Mouse (Mus musculus) forebrain, embryonic 13.5 days (tissue): ENCODE measurements around the gene Slc25a39. TPM values are rescaled to one million over a fixed set of nuclear protein-coding genes. Genes with fewer than 3 reads are reported as not detected.

Source experiments
- ATAC-seq: fragments of 200-750 bp; cut with Nextera tagmentation; 2 replicates; pipeline ENCODE4 v1.8.0; 2017
- H3K27ac ChIP-seq: fragments of 300-500 bp; sonication (generic); 2 replicates; pipeline ENCODE4 v1.5.1; 2015; ENCODE audit warnings: inconsistent platforms, mild to moderate bottlenecking, moderate library complexity
- H3K27me3 ChIP-seq: fragments of 300-500 bp; sonication (generic); 2 replicates; pipeline ENCODE4 v1.6.1; 2015; ENCODE audit warnings: mild to moderate bottlenecking, inconsistent platforms
- H3K36me3 ChIP-seq: fragments of 300-500 bp; sonication (generic); 2 replicates; pipeline ENCODE4 v1.6.1; 2015; ENCODE audit warnings: mild to moderate bottlenecking, inconsistent platforms; ENCODE audit not compliant: poor library complexity, severe bottlenecking
- H3K4me1 ChIP-seq: fragments of 300-500 bp; sonication (generic); 2 replicates; pipeline ENCODE4 v1.6.1; 2015; ENCODE audit warnings: inconsistent platforms
- H3K4me2 ChIP-seq: fragments of 300-500 bp; sonication (generic); 2 replicates; pipeline ENCODE4 v1.6.1; 2015; ENCODE audit warnings: inconsistent platforms, mild to moderate bottlenecking, moderate library complexity
- H3K4me3 ChIP-seq: fragments of 300-500 bp; sonication (generic); 2 replicates; pipeline ENCODE4 v1.5.1; 2015; ENCODE audit warnings: mild to moderate bottlenecking, inconsistent platforms
- H3K9ac ChIP-seq: fragments of 300-500 bp; sonication (generic); 2 replicates; pipeline ENCODE4 v1.6.1; 2015; ENCODE audit warnings: mild to moderate bottlenecking, inconsistent platforms
- H3K9me3 ChIP-seq: fragments of 300-500 bp; sonication (generic); replicated peaks from 2 replicates; pipeline ENCODE4 v1.6.1; 2016; ENCODE audit warnings: inconsistent platforms
- WGBS: fragments of 180-500 bp; shearing (Covaris S2); methylation state at CpG from one replicate; pipeline ENCODE4 v1.1.7; 2015; 5-methylcytosine and 5-hydroxymethylcytosine counted together
- polyA plus RNA-seq: library from polyadenylated mRNA; unstranded; fragments of >200 nt; fragmentation: Nextera tagmentation; extraction: Ambion mirVana; gene quantifications from 2 replicates; pipeline ENCODE4 v1.2.1, GENCODE M21; 2015

The Slc25a39 gene
- polyA plus RNA-seq, 1 experiment from 2014 or later = 159 TPM

DNA sequence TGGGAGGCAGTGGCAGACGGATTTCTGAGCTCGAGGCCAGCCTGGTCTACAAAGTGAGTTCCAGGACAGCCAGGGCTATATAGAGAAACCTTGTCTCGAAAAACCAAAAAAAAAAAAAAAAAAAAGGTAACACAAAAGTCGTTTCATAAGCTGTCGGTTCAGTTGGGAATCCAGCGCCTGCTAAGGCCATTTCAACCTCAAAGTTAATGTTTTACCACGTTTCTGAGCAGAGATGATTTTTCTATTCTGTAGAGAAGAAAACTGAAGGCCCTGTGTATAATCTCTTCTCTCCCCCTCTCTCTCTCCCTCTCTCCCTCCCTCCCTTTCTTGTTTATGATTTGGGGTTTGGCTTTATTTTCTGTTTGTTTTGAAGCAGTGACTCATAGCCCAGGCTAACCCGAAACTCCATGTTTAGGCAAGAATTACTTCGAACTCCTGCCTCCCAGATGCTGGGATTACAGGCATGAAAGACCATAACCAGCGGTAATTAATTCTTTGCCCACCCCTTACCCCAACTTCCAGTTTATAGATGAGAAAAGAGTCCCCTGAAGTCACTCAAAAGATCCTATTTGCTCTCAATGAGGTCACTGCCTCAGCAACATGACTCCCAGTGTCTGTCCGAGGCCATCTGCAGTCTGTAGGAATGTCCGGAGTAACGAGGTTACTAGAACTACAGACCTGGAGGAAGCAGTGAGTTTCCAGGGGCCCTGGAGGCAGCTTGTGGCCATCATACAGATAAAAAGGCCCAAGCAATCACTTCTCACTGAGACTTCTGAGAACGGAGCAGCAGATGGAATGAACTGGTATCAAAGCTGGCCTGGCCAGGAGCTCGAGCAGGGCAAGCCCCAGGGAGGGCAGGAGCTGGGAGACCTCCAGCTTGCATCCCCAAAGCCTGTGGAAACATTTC is 1.4 kb upstream of the Slc25a39 start:
- Histone ChIP-seq H3K4me1 (peaks cover 33% of the 10 kb centered on the region), H3K4me3 (peak overlapping the region; percentile 77), H3K36me3 (peaks cover 9% of the 10 kb centered on the region), H3K9ac (no peak overlapping the region), H3K9me3 (no peaks in the 10 kb centered on the region), H3K4me2 (peak overlapping the region; percentile 80), H3K27ac (peak overlapping the region; percentile 57), H3K27me3 (no peaks in the 10 kb centered on the region)
- no peak for ATAC-seq
- WGBS = 42% methylated on average over 15 of the region's 15 CpGs

DNA sequence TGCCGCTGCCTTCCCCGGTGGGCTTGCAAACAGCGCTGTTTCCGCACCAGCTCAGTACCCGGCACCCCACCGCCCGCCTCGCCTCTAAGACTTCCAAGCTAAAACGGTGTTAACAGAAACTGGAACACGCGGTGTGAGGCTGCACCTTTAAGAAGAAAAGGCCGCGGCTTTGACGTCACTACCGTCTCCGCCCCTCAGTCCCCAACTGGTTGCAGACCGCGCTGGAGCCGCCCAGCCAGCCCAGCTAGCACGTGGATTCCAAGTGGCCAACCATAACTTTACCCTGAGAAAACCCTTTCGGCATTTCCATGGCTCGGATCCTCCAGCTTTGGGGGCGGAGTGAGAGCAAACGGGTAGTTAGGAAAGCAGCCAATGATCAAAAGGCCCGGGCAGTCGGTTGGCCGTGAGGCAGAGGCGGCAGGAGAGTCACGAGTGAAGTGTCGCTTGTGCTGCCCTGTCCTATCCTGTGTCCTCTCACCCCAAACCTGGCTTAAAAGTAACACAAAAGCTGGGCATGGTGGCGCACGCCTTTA is 664 bp upstream of the Slc25a39 start:
- peak overlapping the region; percentile 83; the same call in 1 of the 2 replicates for H3K9ac ChIP-seq
- 0% methylated on average over 32 of the region's 32 CpGs for WGBS
- peak overlapping the region; percentile 77 for H3K4me3 ChIP-seq
- H3K4me1 ChIP-seq = peaks cover 33% of the 10 kb centered on the region
- H3K9me3 ChIP-seq = no peaks in the 10 kb centered on the region
- no peaks in the 10 kb centered on the region for H3K27me3 ChIP-seq
- peaks cover 16% of the 10 kb centered on the region for H3K36me3 ChIP-seq
- peak overlapping the region; percentile 79 for H3K27ac ChIP-seq
- peak; percentile 95 for ATAC-seq
- peak overlapping the region; percentile 80 for H3K4me2 ChIP-seq

DNA sequence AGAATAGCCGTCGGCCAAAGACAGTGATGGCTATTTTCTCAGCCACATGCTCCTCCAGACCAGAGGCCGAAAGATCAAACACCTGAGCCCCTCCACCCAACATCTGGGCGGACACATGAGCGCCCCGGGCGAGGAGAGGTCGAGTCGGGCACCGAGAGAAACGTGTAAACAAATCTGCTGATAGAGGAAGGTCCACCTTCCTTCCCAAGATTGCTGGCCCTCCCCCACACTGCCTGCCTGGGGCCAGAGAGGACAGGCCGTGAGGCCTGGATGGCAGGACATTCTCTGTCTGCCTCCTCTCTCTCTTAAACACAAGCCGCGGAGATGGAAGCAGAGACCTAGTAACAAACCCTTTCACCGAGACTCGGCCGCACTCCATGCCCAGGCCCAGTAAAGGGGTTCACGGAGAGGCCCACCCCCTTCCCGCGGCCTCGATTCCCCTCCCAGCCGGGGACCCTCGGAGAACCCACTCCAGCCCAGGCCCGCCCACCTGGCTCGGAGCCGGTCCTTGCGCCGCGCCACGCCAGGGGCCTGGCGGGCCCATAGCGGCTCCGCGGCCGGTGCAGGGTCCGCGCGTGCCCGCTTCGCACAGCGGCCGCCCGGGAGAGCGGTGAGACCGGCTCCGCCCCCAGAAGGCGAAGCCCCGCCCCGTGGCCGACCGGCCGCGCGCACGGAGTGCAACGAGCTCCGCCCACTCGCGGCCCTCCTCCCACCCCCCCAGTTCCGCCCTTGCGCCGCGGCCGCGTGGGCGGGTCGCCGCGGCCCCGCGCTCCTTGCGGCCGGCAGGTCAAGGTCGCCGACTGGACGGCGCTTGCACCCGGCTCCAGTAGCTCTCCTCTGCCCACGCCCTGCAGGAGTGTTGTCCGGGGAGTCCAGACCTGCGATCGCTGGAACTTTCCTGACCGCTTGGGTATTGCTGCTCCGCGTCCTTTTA is 579 bp downstream of the Slc25a39 start:
- peak; percentile 64 for ATAC-seq
- peak overlapping the region; percentile 80 for H3K4me2 ChIP-seq
- peak overlapping the region; percentile 83 for H3K9ac ChIP-seq
- peak overlapping the region; percentile 77 for H3K4me3 ChIP-seq
- H3K27me3 ChIP-seq = no peaks in the 10 kb centered on the region
- under 1% methylated on average over 85 of the region's 85 CpGs for WGBS
- peaks cover 29% of the 10 kb centered on the region for H3K36me3 ChIP-seq
- H3K9me3 ChIP-seq = no peaks in the 10 kb centered on the region
- H3K4me1 ChIP-seq = peaks cover 33% of the 10 kb centered on the region
- H3K27ac ChIP-seq = peak overlapping the region; percentile 79

DNA sequence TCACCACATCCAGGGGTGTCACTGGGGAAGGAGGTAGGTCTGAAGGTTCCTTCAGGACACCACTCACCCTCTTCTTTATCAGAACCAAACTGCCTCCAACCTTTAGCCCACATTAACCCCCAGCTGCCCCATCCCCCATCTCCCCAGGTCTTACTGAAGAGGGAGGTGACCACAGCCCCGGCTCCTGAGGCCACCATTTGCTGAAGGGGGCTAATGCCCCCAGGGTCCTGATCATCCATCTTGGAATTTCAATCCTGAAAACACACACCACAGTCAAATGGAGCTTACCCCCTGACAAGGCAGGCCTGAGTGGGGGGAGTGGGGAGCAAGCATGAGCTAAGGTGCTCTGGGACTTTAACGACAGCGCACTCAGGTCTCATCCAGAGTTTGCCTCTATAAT is 1.3 kb downstream of the Slc25a39 start:
- Histone ChIP-seq H3K9me3 (no peaks in the 10 kb centered on the region), H3K27me3 (no peaks in the 10 kb centered on the region), H3K4me2 (peak overlapping the region; percentile 80), H3K36me3 (peaks cover 36% of the 10 kb centered on the region), H3K4me3 (peak overlapping the region; percentile 77), H3K4me1 (peaks cover 33% of the 10 kb centered on the region), H3K9ac (peak overlapping the region; percentile 83), H3K27ac (0 out of 2 replicates have a peak overlapping the region, but pooled peaks have one; percentile 79)
- 8% methylated on average over 3 of the region's 3 CpGs for whole genome bisulfite sequencing
- ATAC-seq = no peak

DNA sequence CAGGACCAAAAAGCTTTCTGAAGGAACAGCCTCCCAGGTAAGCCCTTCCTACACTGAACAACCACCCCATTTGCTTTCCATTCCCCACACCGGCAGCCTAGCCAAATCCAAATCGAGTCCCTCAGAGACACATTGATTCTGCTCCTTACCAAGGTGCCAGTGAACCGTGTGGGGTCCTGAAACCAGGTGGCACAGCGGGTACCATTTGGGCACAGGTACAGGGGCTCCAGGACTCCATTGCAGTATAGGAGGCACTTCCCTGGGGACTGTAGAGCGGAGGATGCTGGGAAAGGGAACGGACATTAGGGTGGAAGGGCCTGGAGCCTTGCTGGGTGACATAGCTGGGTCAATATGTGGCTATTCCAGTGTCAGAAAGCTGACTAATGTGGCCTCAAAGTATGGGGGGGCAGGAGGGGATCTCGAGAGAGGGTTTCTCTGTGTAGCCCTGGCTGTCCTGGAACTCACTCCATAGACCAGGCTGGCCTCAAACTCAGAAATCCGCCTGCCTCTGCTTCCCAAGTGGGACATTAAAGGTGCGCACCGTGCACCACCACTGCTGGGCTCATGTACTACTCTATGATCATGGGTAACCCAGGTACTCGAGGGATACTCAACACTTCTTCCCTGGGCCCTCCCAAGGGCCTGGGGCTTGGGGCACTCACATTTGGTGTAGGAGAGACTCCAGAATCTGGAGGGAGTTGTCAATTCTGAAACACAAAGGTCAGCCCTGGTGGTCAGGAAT is 2.0 kb downstream of the Slc25a39 start:
- peaks cover 43% of the 10 kb centered on the region for H3K36me3 ChIP-seq
- H3K9me3 ChIP-seq = no peaks in the 10 kb centered on the region
- H3K27ac ChIP-seq = no peak overlapping the region
- ATAC-seq = no peak
- peak overlapping the region; percentile 83; the same call in 1 of the 2 replicates for H3K9ac ChIP-seq
- peak overlapping the region; percentile 80 for H3K4me2 ChIP-seq
- H3K4me1 ChIP-seq = peaks cover 33% of the 10 kb centered on the region
- peaks cover 4% of the 10 kb centered on the region for H3K27me3 ChIP-seq
- 89% methylated on average over 11 of the region's 11 CpGs for WGBS
- peak overlapping the region; percentile 77; the same call in 1 of the 2 replicates for H3K4me3 ChIP-seq

DNA sequence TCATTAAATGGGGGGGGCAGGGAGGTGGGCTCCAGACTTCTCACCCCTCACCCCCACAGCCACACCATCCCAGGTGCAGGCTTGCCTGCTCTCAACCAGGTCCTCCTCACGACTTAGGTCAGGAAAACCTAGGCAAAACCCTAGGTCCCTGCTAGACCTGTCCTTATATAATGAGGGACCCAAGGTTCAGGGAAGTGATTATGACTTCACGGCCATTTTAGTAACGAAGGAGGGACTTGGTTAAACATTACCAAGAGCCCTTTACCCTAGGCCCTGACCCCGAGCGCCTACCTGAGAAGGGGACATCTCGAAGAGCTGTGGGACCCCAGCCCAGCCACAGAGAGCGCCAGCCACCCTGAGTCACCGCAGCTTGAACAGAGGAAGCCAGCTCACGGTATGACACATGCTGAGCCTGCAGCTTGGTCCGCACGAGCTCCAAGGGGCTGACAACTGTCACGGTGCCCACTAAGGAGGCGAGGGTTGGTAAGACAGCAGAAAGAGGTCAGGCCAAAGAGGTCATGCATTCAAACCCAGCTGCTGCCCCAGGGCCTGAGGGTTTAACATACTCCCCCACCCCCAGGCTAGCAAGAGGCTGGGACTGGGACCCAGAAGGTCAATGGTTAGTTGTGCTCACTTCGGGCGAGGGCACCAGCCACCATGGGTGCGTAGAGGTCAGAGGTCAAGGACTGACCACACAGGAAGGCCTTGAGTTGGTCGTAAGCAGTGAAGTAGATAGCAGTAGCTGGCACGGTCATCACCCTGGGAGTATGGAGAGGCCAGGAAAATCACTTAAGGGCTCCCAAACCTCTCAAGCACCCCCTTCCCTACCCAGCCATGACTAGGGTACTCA is 3.4 kb downstream of the Slc25a39 start:
- no peak overlapping the region for H3K9ac ChIP-seq
- H3K27me3 ChIP-seq = peaks cover 17% of the 10 kb centered on the region
- no peak for ATAC-seq
- H3K9me3 ChIP-seq = no peaks in the 10 kb centered on the region
- H3K27ac ChIP-seq = no peak overlapping the region
- peaks cover 40% of the 10 kb centered on the region for H3K4me1 ChIP-seq
- H3K4me3 ChIP-seq = no peak overlapping the region
- WGBS = 82% methylated on average over 18 of the region's 18 CpGs
- peaks cover 57% of the 10 kb centered on the region for H3K36me3 ChIP-seq
- H3K4me2 ChIP-seq = peak overlapping the region; percentile 32

DNA sequence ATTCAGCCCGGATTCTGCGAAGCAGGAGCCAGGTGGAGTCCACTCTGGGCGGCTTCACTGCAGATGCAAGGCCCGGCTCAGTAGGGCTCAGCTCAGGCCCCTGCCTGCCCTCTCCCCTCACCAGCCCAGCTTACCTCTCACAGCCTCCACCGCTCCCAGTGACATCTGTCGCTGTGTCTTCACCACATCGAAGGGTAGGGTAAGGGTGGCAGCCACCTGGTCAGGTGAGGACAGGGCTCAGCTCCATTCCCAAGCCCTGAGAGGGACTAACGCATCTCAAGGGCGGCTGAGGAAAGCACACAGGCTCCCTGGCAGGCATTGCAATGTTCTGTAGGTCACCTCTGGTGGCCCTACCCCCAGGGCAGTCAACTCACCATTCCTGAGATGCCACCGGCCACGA is 4.1 kb downstream of the Slc25a39 start:
- Histone ChIP-seq H3K9ac (no peak overlapping the region), H3K27ac (no peak overlapping the region), H3K4me2 (no peak overlapping the region), H3K27me3 (peaks cover 24% of the 10 kb centered on the region), H3K36me3 (peaks cover 61% of the 10 kb centered on the region), H3K4me3 (no peak overlapping the region), H3K4me1 (peaks cover 47% of the 10 kb centered on the region), H3K9me3 (no peaks in the 10 kb centered on the region)
- ATAC-seq = no peak
- 94% methylated on average over 11 of the region's 11 CpGs for WGBS

DNA sequence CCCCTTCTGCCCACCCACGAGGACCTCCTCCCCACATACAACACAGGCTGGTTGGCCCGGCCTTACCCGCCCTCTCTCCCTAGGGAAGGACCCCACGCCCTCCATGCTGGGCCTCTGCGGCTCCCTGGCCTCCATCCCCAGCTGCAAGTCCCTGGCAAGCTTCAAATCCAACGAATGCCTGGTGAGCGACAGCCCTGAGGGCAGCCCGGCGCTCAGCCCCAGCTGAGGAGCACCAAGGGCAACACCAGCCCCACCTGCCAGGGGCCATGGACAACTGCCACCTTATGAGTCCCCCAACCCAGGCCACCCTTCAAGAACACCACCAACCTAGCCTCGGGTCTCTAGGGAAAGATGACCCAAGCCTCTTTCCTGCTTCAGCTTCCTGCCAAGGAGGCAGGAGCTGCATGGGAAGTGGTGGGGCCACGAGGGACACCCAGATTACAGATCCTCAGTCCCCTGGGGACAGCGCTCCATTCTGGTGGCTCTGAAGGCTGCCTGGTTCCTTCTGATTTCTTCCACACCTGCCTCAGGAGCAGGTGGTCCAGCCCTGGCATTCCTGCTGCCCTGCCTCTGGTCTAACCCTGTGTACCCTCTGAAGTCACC is 5.7 kb downstream of the Slc25a39 start:
- ATAC-seq = no peak
- H3K4me1 ChIP-seq = peaks cover 54% of the 10 kb centered on the region
- peaks cover 69% of the 10 kb centered on the region for H3K36me3 ChIP-seq
- H3K27me3 ChIP-seq = peaks cover 30% of the 10 kb centered on the region
- no peak overlapping the region for H3K4me3 ChIP-seq
- H3K9ac ChIP-seq = no peak overlapping the region
- 70% methylated on average over 12 of the region's 12 CpGs for WGBS
- no peaks in the 10 kb centered on the region for H3K9me3 ChIP-seq
- no peak overlapping the region for H3K27ac ChIP-seq
- H3K4me2 ChIP-seq = no peak overlapping the region

DNA sequence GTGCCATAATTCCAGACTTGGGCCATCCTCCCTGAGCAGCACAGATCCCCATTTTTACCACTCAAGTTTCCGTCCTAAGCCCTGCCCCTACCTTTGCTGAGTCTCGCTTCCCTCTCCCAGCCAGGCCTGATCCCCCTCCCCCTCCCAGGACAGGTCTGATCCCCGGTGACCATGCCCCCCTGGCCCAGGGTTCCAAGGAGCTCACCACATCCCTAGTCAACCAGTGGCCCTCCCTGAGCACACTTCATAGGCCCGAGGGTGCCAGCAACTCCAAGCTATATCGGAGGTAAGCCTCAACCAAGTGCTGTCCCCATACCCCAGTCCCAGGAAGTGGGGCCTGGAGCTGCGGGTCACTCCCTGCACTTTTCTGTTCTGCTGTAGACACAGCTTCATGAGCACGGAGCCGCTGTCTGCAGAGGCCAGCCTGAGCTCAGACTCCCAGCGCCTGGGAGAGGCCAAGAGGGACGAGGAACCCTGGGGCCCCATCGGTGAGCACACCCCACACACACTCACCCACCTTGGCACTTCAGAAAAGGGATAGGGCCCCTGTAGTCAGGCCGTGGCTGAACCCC is 7.1 kb downstream of the Slc25a39 start:
- no peak for ATAC-seq
- no peak overlapping the region for H3K4me2 ChIP-seq
- no peak overlapping the region for H3K27ac ChIP-seq
- no peaks in the 10 kb centered on the region for H3K9me3 ChIP-seq
- H3K27me3 ChIP-seq = peaks cover 30% of the 10 kb centered on the region
- no peak overlapping the region for H3K4me3 ChIP-seq
- H3K36me3 ChIP-seq = peaks cover 69% of the 10 kb centered on the region
- no peak overlapping the region for H3K9ac ChIP-seq
- H3K4me1 ChIP-seq = peaks cover 55% of the 10 kb centered on the region
- WGBS = 31% methylated on average over 12 of the region's 12 CpGs

DNA sequence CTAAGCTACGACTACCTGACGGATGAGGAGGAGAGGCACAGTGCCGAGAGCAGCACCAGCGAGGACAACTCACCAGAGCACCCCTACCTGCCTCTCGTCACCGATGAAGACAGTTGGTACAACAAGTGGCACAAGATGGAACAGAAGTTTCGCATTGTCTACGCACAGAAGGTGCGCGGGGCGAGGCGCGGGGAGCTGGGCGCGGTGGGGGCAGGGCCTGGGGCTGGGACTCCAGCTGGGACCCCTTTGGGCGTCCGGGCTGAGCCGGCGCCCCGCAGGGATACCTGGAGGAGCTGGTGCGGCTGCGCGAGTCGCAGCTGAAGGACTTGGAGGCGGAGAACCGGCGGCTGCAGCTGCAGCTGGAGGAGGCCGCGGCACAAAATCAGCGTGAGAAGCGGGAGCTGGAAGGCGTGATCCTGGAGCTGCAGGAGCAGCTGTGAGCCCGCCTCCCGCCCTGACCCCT is 8.1 kb downstream of the Slc25a39 start:
- Histone ChIP-seq H3K27ac (no peak overlapping the region; the same call in 1 of the 2 replicates), H3K4me1 (peaks cover 55% of the 10 kb centered on the region), H3K36me3 (peaks cover 65% of the 10 kb centered on the region), H3K27me3 (peaks cover 30% of the 10 kb centered on the region), H3K4me2 (peak overlapping the region; percentile 28), H3K4me3 (peak overlapping the region; percentile 17), H3K9ac (peak overlapping the region; percentile 27), H3K9me3 (no peaks in the 10 kb centered on the region)
- no peak for ATAC-seq
- WGBS = 5% methylated on average over 34 of the region's 34 CpGs
